In the genomic region with DNA sequence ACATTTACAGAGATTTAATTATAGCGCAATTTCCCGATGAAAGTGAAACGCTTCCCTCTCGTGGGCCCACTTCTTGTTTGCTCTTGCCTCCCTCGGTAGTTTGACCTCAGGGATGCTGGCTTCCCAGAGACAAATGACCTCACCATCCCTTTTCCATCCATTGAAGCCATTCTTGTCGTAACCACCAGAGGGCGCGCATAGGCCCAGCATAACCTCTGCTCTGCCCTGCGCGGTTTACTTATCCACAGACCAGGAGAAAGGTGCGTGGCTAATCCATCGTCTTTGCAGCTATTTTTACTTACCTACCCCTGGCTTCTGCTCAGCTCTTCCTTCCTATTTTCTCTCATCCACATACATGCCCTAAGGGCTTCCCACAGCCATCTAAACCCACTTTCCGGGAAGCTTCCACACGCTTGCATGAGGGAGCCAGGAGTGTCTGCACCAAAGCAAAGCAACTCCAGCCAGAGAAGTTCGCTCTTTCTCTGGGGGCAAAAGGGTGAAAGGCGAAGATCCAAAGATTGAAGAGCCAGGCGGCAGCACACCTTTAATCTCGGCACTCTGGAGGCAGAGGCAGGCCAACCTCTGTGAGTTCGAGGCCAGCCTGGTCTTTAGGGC, we compare ENCODE assay signal across 8 mouse cellular contexts. TPM values are rescaled to one million over a fixed set of nuclear protein-coding genes. Genes with fewer than 3 reads are reported as not detected.
DNase-seq lines count a peak whose midpoint lies in the region; ATAC-seq lines count a peak whose summit lies in the region.

No protein-coding gene starts in this region.

- WGBS in intestine, embryonic 16.5 days = 22% methylated on average over 19 of the region's 19 CpGs
- 22% methylated on average over 19 of the region's 19 CpGs for WGBS in limb, embryonic 11.5 days
- 25% methylated on average over 19 of the region's 19 CpGs for WGBS in midbrain, embryonic 15.5 days

- H3K4me3 ChIP-seq in intestine, embryonic 16.5 days (ENCODE audit: low read length) = no peak overlapping the region
- H3K4me3 ChIP-seq in limb, embryonic 11.5 days (ENCODE audit: low read depth, low read length) = no peak overlapping the region
- H3K4me3 ChIP-seq in midbrain, embryonic 15.5 days = no peak overlapping the region

- no peaks in the 10 kb centered on the region for H3K27me3 ChIP-seq in intestine, embryonic 16.5 days (replicated peaks; ENCODE audit: control insufficient read depth, insufficient read depth, low read length)
- no peaks in the 10 kb centered on the region for H3K27me3 ChIP-seq in limb, embryonic 11.5 days (ENCODE audit: control insufficient read depth, insufficient read depth, low read length)
- H3K27me3 ChIP-seq in midbrain, embryonic 15.5 days (replicated peaks) = no peaks in the 10 kb centered on the region

- no peak overlapping the region for H3K4me2 ChIP-seq in intestine, embryonic 16.5 days (ENCODE audit: low read depth, low read length)
- no peak overlapping the region for H3K4me2 ChIP-seq in limb, embryonic 11.5 days (ENCODE audit: low read depth, severe bottlenecking)
- no peak overlapping the region for H3K4me2 ChIP-seq in midbrain, embryonic 15.5 days

- ATAC-seq in granulocyte monocyte progenitor cell, adult 5-6 weeks (replicated peaks; ENCODE audit: poor library complexity, severe bottlenecking) = peak; percentile 95
- ATAC-seq in intestine, embryonic 16.5 days = peak; percentile 79; the same call in 1 of the 2 replicates
- 0 out of 2 replicates have a peak, but pooled peaks have one; percentile 57 for ATAC-seq in limb, embryonic 11.5 days (ENCODE audit: insufficient number of reproducible peaks, low FRiP score, low TSS enrichment, low read depth)
- ATAC-seq in midbrain, embryonic 15.5 days (replicated peaks) = peak; percentile 80

- DNase-seq in layer of hippocampus, adult 11-12 months (ENCODE audit: low spot score) = peak; percentile 80
- DNase-seq in layer of hippocampus, adult 9-10 months (ENCODE audit: low spot score) = no peak
- DNase-seq in embryo, embryonic 11 days = peak; percentile 85
- peak; percentile 90 for DNase-seq in limb, embryonic 11.5 days (ENCODE audit: low spot score)
- peak; percentile 64 to 81 for DNase-seq in spleen, postnatal 10 days (ENCODE audit: low spot score in 2 of 2)

- H3K4me1 ChIP-seq in intestine, embryonic 16.5 days (ENCODE audit: control insufficient read depth, insufficient read depth, low read length) = peaks cover 3% of the 10 kb centered on the region; the same call in 1 of the 2 replicates
- H3K4me1 ChIP-seq in limb, embryonic 11.5 days (ENCODE audit: control insufficient read depth, insufficient read depth, low read length) = no peaks in the 10 kb centered on the region
- H3K4me1 ChIP-seq in midbrain, embryonic 15.5 days = 0 out of 2 replicates have a peak, but pooled peaks cover 6% of the 10 kb centered on the region

- no peak overlapping the region for H3K27ac ChIP-seq in intestine, embryonic 16.5 days (ENCODE audit: low read length)
- H3K27ac ChIP-seq in limb, embryonic 11.5 days (replicated peaks; ENCODE audit: low read depth, low read length) = no peak overlapping the region
- no peak overlapping the region for H3K27ac ChIP-seq in midbrain, embryonic 15.5 days

- no peaks in the 10 kb centered on the region for H3K36me3 ChIP-seq in intestine, embryonic 16.5 days (ENCODE audit: control insufficient read depth, insufficient read depth, low read length)
- H3K36me3 ChIP-seq in limb, embryonic 11.5 days (ENCODE audit: control insufficient read depth, insufficient read depth, low read length) = no peaks in the 10 kb centered on the region
- no peaks in the 10 kb centered on the region for H3K36me3 ChIP-seq in midbrain, embryonic 15.5 days (replicated peaks)

- H3K9ac ChIP-seq in intestine, embryonic 16.5 days (ENCODE audit: low read depth, low read length) = no peak overlapping the region
- no peak overlapping the region for H3K9ac ChIP-seq in limb, embryonic 11.5 days (ENCODE audit: low read length)
- no peak overlapping the region for H3K9ac ChIP-seq in midbrain, embryonic 15.5 days

- no peaks in the 10 kb centered on the region for H3K9me3 ChIP-seq in intestine, embryonic 16.5 days (ENCODE audit: control insufficient read depth, low read length)
- no peaks in the 10 kb centered on the region for H3K9me3 ChIP-seq in limb, embryonic 11.5 days (ENCODE audit: control insufficient read depth, low read length)
- H3K9me3 ChIP-seq in midbrain, embryonic 15.5 days = no peaks in the 10 kb centered on the region

RNA-seq across cellular contexts. Expression of a gene that starts 6.3 kb away (rescaled TPM):
- not detected in 2 replicates for total RNA-seq in granulocyte monocyte progenitor cell, adult 5-6 weeks (2014; fragmentation: Nextera tagmentation)
- total RNA-seq in granulocyte monocyte progenitor cell, adult 5-6 weeks (2017) = not detected in 2 replicates
- not detected in 2 replicates for polyA plus RNA-seq in intestine, embryonic 16.5 days (2015; fragmentation: Nextera tagmentation; extraction: Ambion mirVana)
- not detected in 2 replicates for polyA plus RNA-seq in limb, embryonic 11.5 days (2014; fragmentation: Nextera tagmentation; extraction: Ambion mirVana)
- not detected in 2 replicates for polyA plus RNA-seq in midbrain, embryonic 15.5 days (2015; fragmentation: Nextera tagmentation; extraction: Ambion mirVana)

RNA-seq across cellular contexts. Expression of a gene that starts 13.5 kb away (rescaled TPM):
- total RNA-seq in granulocyte monocyte progenitor cell, adult 5-6 weeks (2014; fragmentation: Nextera tagmentation) = 7.9 and 11.4 TPM in 2 replicates
- total RNA-seq in granulocyte monocyte progenitor cell, adult 5-6 weeks (2017) = 9.1 and 14.0 TPM in 2 replicates
- 31.8 and 35.8 TPM in 2 replicates for polyA plus RNA-seq in intestine, embryonic 16.5 days (2015; fragmentation: Nextera tagmentation; extraction: Ambion mirVana)
- polyA plus RNA-seq in limb, embryonic 11.5 days (2014; fragmentation: Nextera tagmentation; extraction: Ambion mirVana) = 73.0 and 73.3 TPM in 2 replicates
- 61.6 and 68.5 TPM in 2 replicates for polyA plus RNA-seq in midbrain, embryonic 15.5 days (2015; fragmentation: Nextera tagmentation; extraction: Ambion mirVana)

RNA-seq across cellular contexts. Expression of a gene that starts 45.7 kb away (rescaled TPM):
- total RNA-seq in granulocyte monocyte progenitor cell, adult 5-6 weeks (2014; fragmentation: Nextera tagmentation) = 24.6 and 25.8 TPM in 2 replicates
- total RNA-seq in granulocyte monocyte progenitor cell, adult 5-6 weeks (2017) = 9.0 and 11.7 TPM in 2 replicates
- polyA plus RNA-seq in intestine, embryonic 16.5 days (2015; fragmentation: Nextera tagmentation; extraction: Ambion mirVana) = 3.0 TPM in 2 replicates
- 4.6 and 5.9 TPM in 2 replicates for polyA plus RNA-seq in limb, embryonic 11.5 days (2014; fragmentation: Nextera tagmentation; extraction: Ambion mirVana)
- 10.5 and 12.8 TPM in 2 replicates for polyA plus RNA-seq in midbrain, embryonic 15.5 days (2015; fragmentation: Nextera tagmentation; extraction: Ambion mirVana)
